Mouse (Mus musculus): Measurements from ENCODE around the gene Gm43302.
"Not testable (repeated sequence)": the region's sequence is repeated elsewhere in the genome, so short reads cannot be mapped to it uniquely, and the experiment has no call there.

Gene Gm43302

DNA sequence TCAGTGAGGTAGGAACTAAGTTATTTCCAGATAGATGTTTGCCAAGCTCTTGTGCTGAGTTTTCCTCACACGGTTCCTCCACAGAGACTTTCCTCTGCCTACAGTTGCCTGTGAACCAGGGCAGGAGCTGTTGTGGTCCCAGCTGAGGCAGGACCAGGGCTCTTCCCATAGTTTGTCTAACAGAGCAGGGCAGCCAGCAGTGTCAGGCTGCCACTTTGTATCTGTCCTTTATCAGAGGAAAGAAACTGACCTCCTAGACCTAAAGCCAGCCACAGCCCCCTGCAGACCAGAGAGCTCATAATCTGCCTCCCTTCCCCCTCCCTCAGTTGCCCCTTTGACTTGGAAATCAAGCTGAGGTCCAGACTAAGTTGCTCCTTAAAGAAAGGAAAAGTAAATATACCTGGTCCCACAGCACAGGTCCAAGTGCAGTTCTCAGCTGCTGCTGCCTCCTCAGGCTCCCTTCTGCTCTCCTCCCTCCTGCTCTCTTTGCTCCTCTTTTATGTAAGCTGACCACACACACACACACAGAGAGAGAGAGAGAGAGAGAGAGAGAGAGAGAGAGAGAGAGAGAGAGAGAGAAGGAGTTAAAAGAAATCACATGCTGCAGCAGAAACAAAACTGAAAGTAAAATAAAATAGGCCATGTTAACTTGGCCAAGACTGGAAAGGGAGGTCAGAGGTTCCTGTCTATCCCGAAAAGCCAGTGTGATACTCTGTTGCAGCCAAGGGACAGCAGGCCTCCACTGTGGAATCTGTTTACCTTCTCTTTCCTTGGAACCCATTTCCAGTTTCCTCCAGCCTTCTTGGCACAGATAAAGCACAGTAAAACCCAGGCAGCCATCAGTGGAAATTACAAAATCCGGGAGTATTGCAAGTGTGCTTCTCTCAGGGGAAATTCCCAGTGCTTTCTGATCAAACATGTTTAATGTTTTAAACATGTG is at the start of gene Gm43302, which contains the start of gene Gbp6:
Gene Gm43302 (minus strand): TSS at position 470 of the 940 bp plus-strand sequence.
Gene Gbp6 (minus strand): TSS at position 473 of the 940 bp plus-strand sequence.
- peak in 1 of 2 experiments; percentile 18 for DNase-seq (ENCODE audit: low read depth in 2 of 2, low spot score in 2 of 2)

DNA sequence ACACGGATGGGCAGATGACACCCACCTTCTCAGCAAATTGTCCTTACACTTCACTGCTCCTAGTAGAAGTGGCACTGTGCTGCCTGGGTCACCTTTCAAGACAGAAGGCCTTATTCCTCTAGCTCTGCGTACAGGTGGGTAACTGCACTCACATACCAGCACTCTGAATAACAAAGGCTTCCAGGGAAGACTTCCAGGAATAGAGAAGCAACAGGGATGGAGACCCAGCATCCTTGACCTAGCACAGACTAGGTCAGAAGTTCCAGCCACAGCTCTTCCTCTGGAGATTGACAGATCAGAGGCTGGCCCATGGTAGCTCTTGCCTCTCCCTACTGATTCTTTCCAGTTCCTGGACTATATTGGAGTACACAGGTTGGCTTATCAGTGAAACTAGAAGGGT is 47.8 kb upstream of the Gm43302 start:
- DNase-seq (ENCODE audit: low read depth in 2 of 2, low spot score in 2 of 2) = no peak

DNA sequence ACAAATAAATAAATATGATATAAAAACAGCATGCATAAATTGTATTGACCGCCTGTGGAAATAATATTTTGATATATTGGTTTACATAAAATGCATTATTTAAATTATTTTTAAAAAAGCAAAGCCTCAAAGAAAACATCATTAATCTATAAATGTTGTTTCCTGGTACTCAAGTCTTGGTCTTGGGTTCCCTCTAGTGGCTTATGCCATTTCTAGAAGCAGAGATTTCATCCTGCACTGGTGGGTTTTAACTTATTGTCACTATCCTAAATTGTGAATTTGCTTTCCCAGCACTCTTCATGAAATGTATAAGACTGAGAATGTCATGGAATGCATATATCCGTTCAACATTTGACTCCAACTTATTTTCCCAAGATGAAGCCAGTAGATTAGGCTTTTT is 29.0 kb upstream of the Gm43302 start:
- peak in 1 of 2 experiments; percentile 16 for DNase-seq (ENCODE audit: low read depth in 2 of 2, low spot score in 2 of 2)

DNA sequence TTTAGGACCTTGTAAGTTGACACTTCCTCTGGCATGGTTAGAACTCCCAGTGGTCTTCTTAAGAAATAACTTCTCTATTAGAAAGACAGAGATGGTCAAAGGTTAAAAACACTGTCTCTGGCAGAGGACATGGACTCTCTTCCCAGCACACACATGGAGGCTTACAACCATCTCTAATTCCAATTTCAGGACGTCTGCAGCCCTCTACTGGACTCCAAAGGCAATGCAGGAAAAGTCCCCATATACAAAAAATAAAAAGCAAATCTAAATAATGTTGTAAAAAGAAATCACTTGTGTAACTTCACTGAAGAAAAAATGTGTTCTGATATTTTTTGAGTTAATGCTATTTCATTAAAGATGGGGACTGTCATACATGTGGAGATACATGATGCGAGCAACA is 17.4 kb upstream of the Gm43302 start:
- DNase-seq (ENCODE audit: low read depth in 2 of 2, low spot score in 2 of 2) = no peak

DNA sequence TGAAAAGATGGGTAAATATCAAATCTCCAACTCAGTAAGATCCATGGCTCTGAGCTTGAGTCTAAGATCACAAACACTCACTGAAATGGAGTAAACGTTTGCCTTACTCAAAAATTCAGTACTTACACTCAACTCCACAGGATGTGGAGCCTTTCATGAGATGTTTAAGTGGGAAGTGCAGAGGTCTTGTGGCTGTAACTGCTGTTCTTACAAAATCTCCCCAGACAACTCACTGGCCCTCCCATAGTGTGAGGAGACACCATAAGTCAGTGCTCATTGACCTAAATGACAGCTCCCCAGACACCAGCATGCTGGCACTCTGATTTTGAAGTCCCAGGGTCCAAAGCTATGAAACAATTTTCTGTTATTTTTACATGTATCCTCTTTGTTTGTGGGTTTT is 15.7 kb upstream of the Gm43302 start:
- DNase-seq (ENCODE audit: low read depth in 2 of 2, low spot score in 2 of 2) = not testable (repeated sequence)

DNA sequence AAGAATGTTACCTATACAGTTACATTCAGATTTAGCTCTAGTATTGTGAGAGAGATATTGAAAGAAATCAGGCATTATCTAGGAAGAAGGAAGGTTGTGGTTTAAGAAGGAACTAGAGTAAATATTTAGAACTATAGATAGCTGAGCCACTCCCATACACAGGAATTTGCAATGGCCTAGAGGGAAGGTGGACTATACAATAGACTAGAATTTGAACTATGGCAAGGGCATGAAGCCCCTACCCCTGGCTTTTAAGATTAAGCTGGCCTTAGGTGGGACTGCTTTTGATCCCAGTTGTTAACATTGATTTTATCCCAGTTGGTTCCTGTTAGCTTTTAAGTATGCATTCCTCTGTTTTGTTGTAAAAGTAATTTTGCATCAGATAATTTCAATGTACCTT is 13.5 kb upstream of the Gm43302 start:
- DNase-seq (ENCODE audit: low read depth in 2 of 2, low spot score in 2 of 2) = not testable (repeated sequence)

DNA sequence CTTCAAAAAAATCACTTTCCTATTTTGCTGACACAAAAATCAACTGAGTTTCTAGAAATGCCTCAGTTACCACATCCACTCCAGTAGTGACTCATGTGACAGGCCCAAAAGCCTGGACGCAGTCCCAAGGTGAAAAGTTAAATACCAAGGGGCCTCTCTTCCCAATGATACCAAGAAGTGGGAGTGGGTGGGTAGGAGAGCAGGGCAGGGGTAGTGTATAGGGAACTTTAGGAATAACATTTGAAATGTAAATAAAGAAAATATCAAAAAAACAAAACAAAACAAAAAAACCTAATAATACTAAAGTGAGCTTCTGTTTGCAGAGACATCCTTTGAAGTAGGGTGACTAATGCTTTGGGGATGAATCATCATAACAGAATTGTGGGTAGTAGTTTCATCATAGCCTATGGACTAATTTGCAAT is 12.7 kb upstream of the Gm43302 start:
- no peak for DNase-seq (ENCODE audit: low read depth in 2 of 2, low spot score in 2 of 2)

DNA sequence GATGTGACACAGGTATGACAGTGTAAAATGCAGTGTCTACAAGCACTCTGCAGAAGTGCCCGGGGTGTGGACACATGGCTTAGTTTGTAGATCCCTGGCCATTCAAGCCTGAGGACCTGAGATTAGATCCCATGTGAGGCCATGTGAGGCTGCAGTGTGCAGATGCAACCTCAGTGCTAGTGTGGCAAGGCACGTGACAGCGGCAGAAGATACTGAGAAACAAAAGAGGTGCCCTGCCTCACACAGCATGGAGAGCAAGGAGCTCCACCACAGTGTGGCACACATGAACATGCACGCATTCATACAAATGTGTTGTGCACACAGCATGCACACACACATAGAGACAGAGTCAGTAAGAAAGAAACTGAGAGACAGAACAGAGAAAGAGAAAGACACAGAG is 12.2 kb upstream of the Gm43302 start:
- DNase-seq (ENCODE audit: low read depth in 2 of 2, low spot score in 2 of 2) = not testable (repeated sequence)

DNA sequence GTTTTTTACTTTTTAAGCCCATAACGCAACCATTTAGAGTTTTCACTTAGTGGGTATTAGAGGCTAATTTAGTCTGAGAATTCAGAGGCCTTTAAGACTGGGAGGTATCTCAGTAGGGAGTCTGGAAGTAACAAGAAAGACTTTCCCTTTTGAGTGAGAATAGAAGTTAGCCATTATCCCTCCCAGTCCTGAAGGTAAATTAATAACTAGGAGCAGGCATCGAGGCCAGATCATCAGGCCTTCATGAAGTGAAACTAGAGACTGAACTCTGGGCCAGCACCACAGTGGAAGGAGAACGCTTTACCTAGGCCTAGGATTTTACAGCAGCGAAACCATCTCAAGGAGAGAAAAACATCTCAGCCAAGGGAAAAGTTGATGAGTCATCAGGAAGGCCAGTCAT is 8.5 kb upstream of the Gm43302 start:
- DNase-seq (ENCODE audit: low read depth in 2 of 2, low spot score in 2 of 2) = no peak

DNA sequence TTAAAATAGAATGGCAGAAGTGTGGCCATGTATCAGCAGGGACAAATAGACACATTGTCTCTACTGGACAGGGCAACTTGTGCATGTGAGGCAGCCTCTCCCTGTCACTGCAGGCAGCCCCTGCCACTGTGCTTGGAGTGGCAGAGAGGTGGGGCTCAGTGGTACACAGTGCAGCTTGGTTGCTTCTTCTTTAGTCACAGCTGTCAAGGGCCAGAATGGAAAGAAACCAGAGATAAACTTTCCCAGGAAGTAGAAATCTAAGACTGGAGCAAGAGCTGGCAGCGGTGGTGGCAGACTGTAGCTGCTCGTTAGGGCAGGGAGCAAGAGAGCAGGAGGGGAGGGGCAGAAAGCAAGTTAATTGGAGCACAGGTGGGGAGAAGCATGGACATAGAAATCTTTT is 8.0 kb upstream of the Gm43302 start:
- DNase-seq (ENCODE audit: low read depth in 2 of 2, low spot score in 2 of 2) = no peak

DNA sequence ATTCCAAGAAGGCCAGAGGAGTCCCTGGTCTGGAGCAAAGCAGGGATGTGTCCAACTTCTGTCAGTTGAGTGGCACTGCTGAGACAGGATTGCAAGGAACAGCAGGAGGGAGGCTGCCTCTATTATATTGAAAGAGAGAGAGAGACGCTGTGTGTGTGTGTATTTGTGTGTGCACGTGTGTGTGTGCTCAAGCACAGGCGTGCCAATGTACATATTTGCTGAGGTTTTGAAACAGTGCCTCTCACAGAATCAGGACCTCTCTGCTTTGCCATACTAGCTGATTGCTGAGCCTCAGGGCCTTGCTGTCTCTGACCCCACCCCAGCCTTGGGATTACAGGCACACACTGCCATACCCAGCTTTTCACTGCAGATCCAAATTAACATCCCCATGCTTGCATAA is 2.3 kb upstream of the Gm43302 start:
- DNase-seq (ENCODE audit: low read depth in 2 of 2, low spot score in 2 of 2) = no peak

DNA sequence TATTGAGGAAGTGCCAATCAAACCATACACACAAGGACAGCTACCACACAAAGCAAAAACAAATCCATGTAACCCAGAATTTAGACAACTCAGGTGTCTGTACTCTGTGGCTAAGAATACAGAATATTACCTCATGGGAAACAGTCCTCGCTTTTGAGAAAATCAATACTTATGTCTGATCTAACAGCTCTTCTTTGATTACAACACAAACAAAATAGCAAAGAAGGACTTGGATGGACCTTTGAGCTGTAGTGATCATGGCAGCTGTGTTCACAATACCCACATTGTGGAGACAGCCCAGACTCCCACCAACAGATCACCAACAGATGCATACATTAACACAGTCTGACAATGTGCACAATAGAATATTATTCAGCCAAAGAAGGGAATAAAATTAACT is 1.0 kb downstream of the Gm43302 start:
- DNase-seq (ENCODE audit: low read depth in 2 of 2, low spot score in 2 of 2) = no peak

DNA sequence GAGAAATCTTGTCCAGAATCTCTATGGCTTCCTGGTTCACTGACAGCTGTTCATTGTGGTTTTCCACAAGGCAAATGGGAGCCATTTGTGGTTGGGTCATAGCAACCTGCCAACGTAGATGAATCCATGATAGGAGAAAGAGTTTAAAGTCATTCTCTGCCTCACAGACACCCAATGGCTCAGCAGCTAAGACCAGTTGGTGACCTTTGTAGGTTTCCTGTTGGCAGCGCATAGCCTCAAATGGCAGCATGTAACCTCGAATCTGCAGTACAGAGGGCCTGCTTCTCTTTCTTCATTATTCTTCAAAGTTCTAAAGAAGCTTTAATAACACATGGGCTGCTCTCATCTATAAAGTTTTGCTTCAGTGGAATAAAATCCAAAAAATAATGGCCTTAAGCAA is 2.6 kb downstream of the Gm43302 start:
- DNase-seq (ENCODE audit: low read depth in 2 of 2, low spot score in 2 of 2) = not testable (repeated sequence)

DNA sequence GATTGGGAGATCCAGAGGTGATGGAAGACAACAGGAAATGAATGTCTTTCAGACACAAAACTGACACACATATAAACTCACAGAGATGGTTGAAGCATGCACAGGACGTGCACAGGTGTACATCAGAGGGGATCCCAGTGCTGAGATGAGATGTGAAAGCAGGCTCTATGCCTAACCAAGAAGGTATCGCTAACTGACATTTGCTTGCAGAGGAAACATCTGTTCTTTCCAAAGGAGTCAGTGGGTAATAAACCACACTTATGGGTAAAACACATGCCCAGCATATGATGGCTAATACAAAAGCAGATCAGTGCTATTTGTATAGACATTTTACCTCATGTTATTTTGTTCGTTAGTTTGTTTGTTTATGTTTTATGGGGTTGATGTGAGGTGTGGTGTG is 32.8 kb downstream of the Gm43302 start:
- not testable (repeated sequence) for DNase-seq (ENCODE audit: low read depth in 2 of 2, low spot score in 2 of 2)

DNA sequence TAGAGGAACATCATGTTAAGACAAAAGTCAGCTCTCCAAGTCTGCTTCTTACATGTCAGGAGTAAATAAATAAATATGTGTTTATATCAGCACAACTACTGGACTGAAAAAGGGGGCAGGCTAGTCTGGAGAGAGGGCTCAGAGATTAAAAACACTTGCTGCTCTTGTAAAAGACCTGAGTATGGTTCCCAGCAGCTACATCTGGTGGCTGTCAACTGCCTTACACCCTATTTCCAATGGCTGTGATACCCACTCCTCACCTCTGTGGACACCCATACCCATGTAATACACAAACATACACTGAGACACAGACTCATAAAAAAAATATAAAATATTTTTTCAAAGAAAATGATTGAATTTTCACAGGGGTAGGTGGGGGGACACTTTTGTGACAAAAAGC is 41.0 kb downstream of the Gm43302 start:
- no peak for DNase-seq (ENCODE audit: low read depth in 2 of 2, low spot score in 2 of 2)

DNA sequence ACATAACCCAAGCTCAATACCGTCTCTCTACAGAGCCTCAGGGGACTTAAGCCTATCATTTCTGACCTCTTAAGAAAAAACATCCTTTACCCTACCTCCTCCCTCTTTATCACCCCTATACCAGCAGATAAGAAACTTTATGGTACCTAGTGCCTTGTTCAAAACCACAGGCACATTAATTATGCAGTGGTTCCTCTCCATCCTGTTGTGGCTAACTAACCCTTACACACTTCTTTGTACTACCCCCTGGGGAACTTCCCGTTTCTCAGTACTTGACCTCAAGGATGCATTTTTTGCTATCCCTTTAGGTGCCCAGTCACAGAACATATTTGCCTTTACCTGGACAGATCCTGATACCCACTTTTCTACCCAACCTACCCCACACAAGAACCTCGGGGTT is 48.8 kb downstream of the Gm43302 start:
- not testable (repeated sequence) for DNase-seq (ENCODE audit: low read depth in 2 of 2, low spot score in 2 of 2)

DNA sequence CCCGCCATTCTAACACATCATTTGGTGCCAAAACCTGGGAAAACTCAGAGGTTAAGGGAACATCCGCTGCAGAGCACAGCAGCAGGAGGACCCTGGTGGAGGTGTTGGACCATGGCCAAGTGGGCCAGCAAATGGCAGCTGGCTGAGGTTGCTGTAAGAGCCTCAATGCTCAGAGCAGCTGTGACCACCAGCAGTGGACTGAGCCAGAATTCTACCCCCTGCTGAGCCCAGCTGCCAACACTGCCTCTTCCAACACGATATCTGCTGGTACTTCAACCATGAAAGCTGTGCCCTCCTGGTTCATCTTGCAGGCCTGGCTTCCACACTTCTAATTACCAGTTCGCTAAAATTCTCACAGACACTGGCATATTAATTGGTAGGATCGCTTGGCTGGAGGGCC is 52.5 kb downstream of the Gm43302 start:
- DNase-seq (ENCODE audit: low read depth in 2 of 2, low spot score in 2 of 2) = not testable (repeated sequence)

DNA sequence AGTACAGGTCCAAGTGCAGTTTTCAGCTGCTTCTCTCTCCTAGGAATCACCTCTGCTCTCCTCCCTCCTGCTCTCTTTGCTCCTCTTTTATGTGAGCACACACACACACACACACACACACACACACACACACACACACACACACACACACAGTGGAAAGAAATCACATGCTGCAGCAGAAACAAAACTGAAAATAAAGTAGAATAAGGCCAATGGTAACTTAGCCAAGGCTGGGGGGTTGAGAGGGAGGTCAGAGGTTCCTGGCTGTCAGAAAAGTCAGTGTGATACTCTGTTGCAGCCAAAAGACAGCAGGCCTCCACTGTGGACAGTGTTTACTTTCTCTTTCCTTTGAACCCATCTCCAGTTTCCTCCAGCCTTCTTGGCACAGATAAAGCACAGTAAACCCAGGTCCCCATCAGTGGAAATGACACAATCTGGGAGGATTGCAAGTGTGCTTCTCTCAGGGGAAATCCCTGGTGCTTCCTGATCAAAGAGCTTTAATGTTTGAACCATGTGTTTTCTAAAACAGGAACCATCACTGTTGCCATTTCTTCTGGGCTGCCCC is 53.9 kb downstream of the Gm43302 start, which contains the start of gene Gbp10:
Gene Gbp10 (minus strand): TSS at position 51 of the 565 bp plus-strand sequence.
- DNase-seq (ENCODE audit: low read depth in 2 of 2, low spot score in 2 of 2) = peak; percentile 8 to 14

DNA sequence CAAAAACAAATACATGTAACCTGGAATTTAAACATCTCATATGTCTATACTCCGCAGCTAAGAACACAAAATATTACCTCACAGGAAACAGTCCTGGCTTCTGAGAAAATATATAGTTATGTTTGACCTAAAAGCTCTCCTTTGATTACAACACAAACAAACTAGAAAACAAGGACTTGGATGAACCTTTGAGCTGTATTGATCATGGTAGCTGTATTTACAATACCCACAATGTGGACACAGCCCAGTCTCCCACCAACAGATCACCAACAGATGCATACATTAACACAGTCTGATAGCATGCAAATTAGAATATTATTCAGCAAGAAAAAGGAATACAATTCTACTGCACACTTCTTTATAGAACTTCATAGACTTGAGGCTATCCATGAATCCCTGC is 55.1 kb downstream of the Gm43302 start:
- DNase-seq (ENCODE audit: low read depth in 2 of 2, low spot score in 2 of 2) = not testable (repeated sequence)

DNA sequence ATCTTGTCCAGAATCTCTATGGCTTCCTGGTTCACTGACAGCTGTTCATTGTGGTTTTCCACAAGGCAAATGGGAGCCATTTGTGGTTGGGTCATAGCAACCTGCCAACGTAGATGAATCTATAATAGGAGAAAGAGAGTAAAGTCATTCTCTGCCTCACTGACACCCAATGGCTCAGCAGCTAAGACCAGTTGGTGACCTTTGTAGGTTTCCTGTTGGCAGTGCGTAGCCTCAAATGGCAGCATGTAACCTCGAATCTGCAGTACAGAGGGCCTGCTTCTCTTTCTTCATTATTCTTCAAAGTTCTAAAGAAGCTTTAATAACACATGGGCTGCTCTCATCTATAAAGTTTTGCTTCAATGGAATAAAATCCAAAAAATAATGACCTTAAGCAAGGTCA is 57.5 kb downstream of the Gm43302 start:
- not testable (repeated sequence) for DNase-seq (ENCODE audit: low read depth in 2 of 2, low spot score in 2 of 2)

DNA sequence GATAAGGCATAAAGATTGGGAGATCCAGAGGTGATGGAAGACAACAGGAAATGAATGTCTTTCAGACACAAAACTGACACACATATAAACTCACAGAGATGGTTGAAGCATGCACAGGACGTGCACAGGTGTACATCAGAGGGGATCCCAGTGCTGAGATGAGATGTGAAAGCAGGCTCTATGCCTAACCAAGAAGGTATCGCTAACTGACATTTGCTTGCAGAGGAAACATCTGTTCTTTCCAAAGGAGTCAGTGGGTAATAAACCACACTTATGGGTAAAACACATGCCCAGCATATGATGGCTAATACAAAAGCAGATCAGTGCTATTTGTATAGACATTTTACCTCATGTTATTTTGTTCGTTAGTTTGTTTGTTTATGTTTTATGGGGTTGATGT is 84.5 kb downstream of the Gm43302 start:
- not testable (repeated sequence) for DNase-seq (ENCODE audit: low read depth in 2 of 2, low spot score in 2 of 2)

DNA sequence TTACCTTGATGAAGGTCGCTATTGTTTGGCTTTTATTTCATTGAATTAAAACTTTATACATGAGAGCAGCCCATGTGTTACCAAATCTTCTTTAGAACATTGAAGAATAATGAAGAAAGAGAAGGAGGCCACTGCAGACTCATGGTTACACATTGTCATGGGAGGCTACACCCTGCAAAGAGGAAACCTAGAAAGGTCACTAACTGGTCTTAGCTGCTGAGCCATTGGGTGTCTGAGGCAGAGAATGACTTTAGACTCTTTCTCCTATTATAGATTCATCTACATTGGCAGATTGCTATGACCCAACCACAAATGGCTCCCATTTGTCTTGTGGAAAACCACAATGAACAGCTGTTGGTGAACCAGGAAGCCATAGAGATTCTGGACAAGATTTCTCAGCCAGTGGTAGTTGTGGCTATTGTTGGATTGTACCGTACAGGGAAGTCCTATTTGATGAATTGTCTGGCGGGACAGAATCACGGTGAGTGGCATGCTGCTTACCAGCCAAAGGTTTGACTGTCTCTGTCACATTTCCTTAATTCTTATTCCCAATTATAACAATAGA is 92.6 kb downstream of the Gm43302 start:
- not testable (repeated sequence) for DNase-seq (ENCODE audit: low read depth in 2 of 2, low spot score in 2 of 2)
